Comparison of ENCODE assay signal across 14 mouse cellular contexts in genomic region chr9:54416238-54416637, GRCm38 (mm10).
DNase-seq lines count a peak whose midpoint lies in the region; ATAC-seq and TF ChIP-seq lines count a peak whose summit lies in the region.
"Had no signal": no experiment of that assay in that cellular context is flagged by ENCODE, and none has a peak within 500 bp of the region (broad histone marks: within the 10 kb centered on the region; RNA-seq: fewer than 3 reads in every experiment).

No protein-coding gene starts in this region.

- no peak for TF ChIP-seq EP300 in liver, postnatal 0 days (IDR thresholded peaks at IDR 0.05; ENCODE audit: low read depth)

- H3K9me3 ChIP-seq in forebrain, postnatal 0 days (ENCODE audit: low read length), result no peaks in the 10 kb centered on the region
- H3K9me3 ChIP-seq in forebrain, embryonic 15.5 days, result no peaks in the 10 kb centered on the region
- no peaks in the 10 kb centered on the region for H3K9me3 ChIP-seq in liver, postnatal 0 days (ENCODE audit: low read length)
- H3K9me3 ChIP-seq in liver, embryonic 11.5 days (ENCODE audit: control insufficient read depth, low read length), result no peaks in the 10 kb centered on the region
- H3K9me3 ChIP-seq: forebrain, embryonic 10.5 days had no signal

- H3K36me3 ChIP-seq in forebrain, postnatal 0 days (ENCODE audit: insufficient read depth), result peaks cover 28% of the 10 kb centered on the region
- H3K36me3 ChIP-seq in forebrain, embryonic 15.5 days, result peaks cover 29% of the 10 kb centered on the region
- H3K36me3 ChIP-seq in liver, postnatal 0 days (replicated peaks; ENCODE audit: insufficient read depth, low read length), result no peaks in the 10 kb centered on the region; the same call in 1 of the 2 replicates
- no peaks in the 10 kb centered on the region for H3K36me3 ChIP-seq in liver, embryonic 11.5 days (ENCODE audit: control insufficient read depth, insufficient read depth, low read length)
- H3K36me3 ChIP-seq: forebrain, embryonic 10.5 days had no signal

- no peak for DNase-seq in forebrain, postnatal 0 days
- DNase-seq in liver, postnatal 0 days, result no peak
- DNase-seq in liver, embryonic 11.5 days (ENCODE audit: low spot score), result no peak
- peak; percentile 37 for DNase-seq in R1 (ENCODE audit: low read depth, low spot score)
- peak; percentile 36 for DNase-seq in retina, embryonic 14.5 days (ENCODE audit: low spot score)
- no peak for DNase-seq in cerebellum, postnatal 25 days
- no peak for DNase-seq in cerebellum, postnatal 36 days
- DNase-seq: gastrocnemius, postnatal 36 days; heart, postnatal 14 days; kidney, adult 11 months; right cerebral cortex, adult 18-20 months; thymus, adult 2 months had no signal

- WGBS in forebrain, postnatal 0 days, result 93% methylated on average over 2 of the region's 2 CpGs
- WGBS in forebrain, embryonic 15.5 days, result 92% methylated on average over 2 of the region's 2 CpGs
- WGBS in liver, postnatal 0 days (ENCODE audit: insufficient replicate concordance), result 76% methylated on average over 2 of the region's 2 CpGs
- WGBS in liver, embryonic 11.5 days, result 91% methylated on average over 2 of the region's 2 CpGs

- ATAC-seq in forebrain, postnatal 0 days, result no peak
- no peak for ATAC-seq in forebrain, embryonic 15.5 days (replicated peaks)
- no peak for ATAC-seq in liver, postnatal 0 days
- no peak for ATAC-seq in liver, embryonic 11.5 days (replicated peaks; ENCODE audit: low FRiP score)

- H3K4me2 ChIP-seq in forebrain, postnatal 0 days (ENCODE audit: low read depth), result no peak overlapping the region
- no peak overlapping the region for H3K4me2 ChIP-seq in forebrain, embryonic 15.5 days (replicated peaks)
- no peak overlapping the region for H3K4me2 ChIP-seq in liver, postnatal 0 days (ENCODE audit: low read depth, low read length)
- H3K4me2 ChIP-seq in liver, embryonic 11.5 days, result no peak overlapping the region

- no peak overlapping the region for H3K4me3 ChIP-seq in forebrain, postnatal 0 days (ENCODE audit: low read depth, low read length)
- no peak overlapping the region for H3K4me3 ChIP-seq in forebrain, embryonic 15.5 days
- no peak overlapping the region for H3K4me3 ChIP-seq in liver, postnatal 0 days (ENCODE audit: low read depth, low read length)
- no peak overlapping the region for H3K4me3 ChIP-seq in liver, embryonic 11.5 days (ENCODE audit: low read depth, low read length)
- H3K4me3 ChIP-seq: forebrain, embryonic 10.5 days had no signal

- H3K4me1 ChIP-seq in forebrain, postnatal 0 days (ENCODE audit: insufficient read depth), result no peaks in the 10 kb centered on the region
- H3K4me1 ChIP-seq in forebrain, embryonic 15.5 days, result no peaks in the 10 kb centered on the region
- no peaks in the 10 kb centered on the region for H3K4me1 ChIP-seq in liver, postnatal 0 days (ENCODE audit: insufficient read depth)
- no peaks in the 10 kb centered on the region for H3K4me1 ChIP-seq in liver, embryonic 11.5 days (replicated peaks; ENCODE audit: control insufficient read depth, insufficient read depth, low read length)
- H3K4me1 ChIP-seq: forebrain, embryonic 10.5 days had no signal

- TF ChIP-seq CTCF in forebrain, postnatal 0 days (IDR thresholded peaks at IDR 0.05; ENCODE audit: low read depth), result peak; percentile 50
- TF ChIP-seq CTCF in liver, postnatal 0 days (IDR thresholded peaks at IDR 0.05; ENCODE audit: low read depth), result peak; percentile 43

- no peak overlapping the region for H3K9ac ChIP-seq in forebrain, postnatal 0 days
- H3K9ac ChIP-seq in forebrain, embryonic 15.5 days (replicated peaks), result no peak overlapping the region
- no peak overlapping the region for H3K9ac ChIP-seq in liver, postnatal 0 days (replicated peaks)
- H3K9ac ChIP-seq in liver, embryonic 11.5 days (ENCODE audit: low read depth, low read length), result no peak overlapping the region

- no peak overlapping the region for H3K27ac ChIP-seq in forebrain, postnatal 0 days (ENCODE audit: low read depth, low read length)
- H3K27ac ChIP-seq in forebrain, embryonic 15.5 days (replicated peaks), result no peak overlapping the region
- no peak overlapping the region for H3K27ac ChIP-seq in liver, postnatal 0 days (ENCODE audit: low read depth)
- no peak overlapping the region for H3K27ac ChIP-seq in liver, embryonic 11.5 days (ENCODE audit: low read depth, low read length)
- H3K27ac ChIP-seq: forebrain, embryonic 10.5 days had no signal

- H3K27me3 ChIP-seq in forebrain, postnatal 0 days (ENCODE audit: insufficient read depth, low read length), result no peaks in the 10 kb centered on the region
- no peaks in the 10 kb centered on the region for H3K27me3 ChIP-seq in forebrain, embryonic 15.5 days
- H3K27me3 ChIP-seq in liver, postnatal 0 days (ENCODE audit: insufficient read depth, low read length), result no peaks in the 10 kb centered on the region
- no peaks in the 10 kb centered on the region for H3K27me3 ChIP-seq in liver, embryonic 11.5 days (replicated peaks; ENCODE audit: control insufficient read depth, insufficient read depth, low read length)

Comparison
In these comparisons a context has a peak if more than half of its experiments do, and no peak if none do; other contexts are left out.
1. DNase-seq: peak in R1 (single experiment) and retina, embryonic 14.5 days (single experiment); none in forebrain, postnatal 0 days (single experiment), liver, postnatal 0 days (single experiment), liver, embryonic 11.5 days (single experiment), cerebellum, postnatal 25 days (0 of 2) and cerebellum, postnatal 36 days (0 of 2).